Mouse (Mus musculus) telencephalon, adult 2 months (tissue): ENCODE measurements around the gene Ppwd1.
"Not testable (repeated sequence)": the region's sequence is repeated elsewhere in the genome, so short reads cannot be mapped to it uniquely, and the experiment has no call there.

Experiments used
- DNase-seq: peaks from one replicate; pipeline ENCODE4 v3.0.0-alpha.2; 2011; ENCODE audit warnings: low read depth, low spot score

The Ppwd1 gene

DNA sequence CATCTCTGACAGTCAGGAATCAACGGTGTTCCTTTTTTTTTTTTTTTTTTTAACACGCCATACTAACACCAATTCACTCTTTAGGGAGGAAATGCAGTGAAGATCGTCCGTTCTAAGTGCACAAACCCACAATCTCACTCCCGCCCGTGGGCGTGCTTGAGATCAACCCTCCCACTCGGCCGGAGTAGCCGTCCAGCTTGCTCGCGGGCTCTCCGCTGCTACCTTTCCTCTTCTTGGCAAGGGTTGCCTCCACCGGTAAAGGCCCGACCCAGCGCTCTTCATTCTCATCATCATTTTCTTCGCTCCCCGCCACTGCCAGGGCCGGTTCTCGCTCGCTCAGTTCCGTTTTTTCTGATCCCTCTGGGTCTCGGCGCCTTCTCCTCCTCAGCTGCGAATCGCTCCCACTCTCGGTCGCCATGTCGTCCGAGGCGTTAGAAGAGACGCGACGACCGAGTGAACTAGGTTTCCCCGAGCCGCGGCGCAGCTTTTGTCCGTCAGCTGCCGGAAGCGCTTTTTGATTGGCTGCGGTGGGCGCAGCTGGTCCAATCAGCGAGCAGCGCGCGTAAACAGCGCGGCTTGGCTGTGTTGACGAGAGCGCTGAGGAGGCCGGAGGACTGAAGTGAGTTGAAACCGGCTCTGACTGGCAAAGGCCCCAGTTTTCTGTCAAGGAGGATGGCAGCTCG is at the start of gene Ppwd1, which contains the start of gene Cenpk:
TSS of gene Ppwd1 (minus strand) at position 460 of the 683 bp plus-strand sequence.
TSS of gene Cenpk (plus strand) at position 228 of the 683 bp plus-strand sequence.
- DNase-seq = peak; percentile 92

DNA sequence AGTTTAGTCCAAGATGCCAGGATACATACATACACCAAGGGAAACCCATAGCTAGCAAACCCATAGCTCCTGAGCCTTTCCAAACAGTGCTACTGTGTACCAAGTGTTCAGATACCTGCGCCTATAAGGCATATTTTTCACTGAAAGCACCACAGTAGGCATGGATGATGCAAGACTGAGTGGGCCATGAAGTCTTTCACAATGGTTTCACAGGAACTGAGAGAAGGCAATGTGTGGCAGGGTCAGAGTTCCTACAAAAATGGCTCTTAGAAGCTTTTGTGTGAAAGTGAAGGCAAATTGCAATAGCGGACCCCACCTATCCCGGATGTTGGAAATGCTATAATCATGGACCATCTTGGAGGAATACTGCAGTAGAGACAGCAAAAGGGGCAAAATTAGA is 30.4 kb upstream of the Ppwd1 start:
- DNase-seq = no peak

GRCm38 (mm10) chr13:104229181-104229580 is 538 bp upstream of the Ppwd1 start:
- DNase-seq = no peak

DNA sequence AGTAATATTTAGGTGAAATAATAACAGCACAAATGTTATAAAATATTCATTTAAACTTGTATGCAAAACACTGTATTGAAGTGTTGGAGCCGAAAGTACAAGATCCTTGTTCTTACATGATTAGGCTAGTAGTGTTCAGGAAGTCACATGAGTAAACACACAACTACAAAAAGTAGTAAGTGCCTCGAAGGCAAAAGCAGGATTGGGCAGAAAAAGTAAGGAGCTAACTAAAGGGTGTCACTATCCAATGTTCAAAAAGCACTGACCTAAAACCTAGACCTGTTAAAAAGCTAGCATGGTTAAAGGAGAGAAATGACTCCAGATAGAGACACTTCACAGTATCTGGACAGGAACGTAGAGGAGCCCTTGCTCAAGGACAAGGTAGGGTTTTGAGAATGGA is 1.2 kb downstream of the Ppwd1 start:
- no peak for DNase-seq

DNA sequence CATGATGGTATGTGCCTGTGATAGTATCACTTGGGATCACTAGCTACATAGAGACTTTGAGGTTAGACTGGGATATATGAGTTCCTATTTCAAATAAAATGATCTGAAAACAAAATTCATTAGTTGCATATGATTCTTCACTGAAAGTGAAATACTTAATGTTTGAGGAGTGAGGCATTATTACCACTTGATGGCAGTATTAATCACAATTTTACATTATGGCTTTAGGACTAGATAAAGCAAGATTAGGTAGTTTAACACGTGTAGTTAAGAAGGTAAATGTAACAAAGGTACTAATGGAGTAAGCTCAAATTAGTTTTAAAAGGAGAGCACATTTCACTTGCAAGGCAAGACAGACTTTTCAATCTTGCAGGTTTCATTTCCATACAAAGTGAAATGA is 24.3 kb downstream of the Ppwd1 start:
- DNase-seq = no peak

- DNase-seq = not testable (repeated sequence)
Measured at GRCm38 (mm10) chr13:104195891-104196290, 32.8 kb downstream of the Ppwd1 start.

GRCm38 (mm10) chr13:104187357-104187756 is 41.3 kb downstream of the Ppwd1 start:
- DNase-seq = no peak

DNA sequence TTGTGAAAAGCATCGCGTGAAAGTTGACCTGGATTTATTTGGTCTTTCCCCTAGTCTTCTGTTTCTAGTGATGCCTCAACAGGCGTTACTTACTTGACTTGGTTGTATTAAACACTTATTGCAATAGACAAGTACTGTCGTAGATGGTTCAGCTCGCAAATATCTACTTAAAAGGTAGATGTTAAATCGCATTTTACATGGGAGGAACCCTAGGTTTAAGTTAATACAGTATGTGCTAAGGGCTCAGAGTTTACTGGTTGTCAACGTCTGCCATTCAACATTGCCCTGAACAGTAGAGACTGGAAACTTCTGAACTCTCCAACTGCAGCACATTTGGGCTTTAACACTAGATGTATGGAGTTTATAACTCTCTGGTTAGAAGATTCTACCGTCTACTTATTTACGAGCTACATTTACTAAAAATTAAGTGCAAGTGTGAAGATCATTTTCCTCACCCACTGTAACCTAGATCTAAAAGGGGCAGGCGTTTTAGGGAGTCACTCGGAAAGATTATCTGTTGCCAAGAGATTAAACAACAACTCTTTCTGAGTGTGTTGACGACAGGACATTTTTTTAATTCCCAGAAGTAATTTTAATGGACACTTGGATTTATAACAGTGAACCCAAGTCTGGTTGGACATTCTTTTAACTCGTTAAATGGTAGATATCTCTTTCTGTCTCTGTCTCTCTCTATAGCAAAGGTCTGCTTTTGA is 49.3 kb downstream of the Ppwd1 start:
- peak; percentile 10 for DNase-seq

DNA sequence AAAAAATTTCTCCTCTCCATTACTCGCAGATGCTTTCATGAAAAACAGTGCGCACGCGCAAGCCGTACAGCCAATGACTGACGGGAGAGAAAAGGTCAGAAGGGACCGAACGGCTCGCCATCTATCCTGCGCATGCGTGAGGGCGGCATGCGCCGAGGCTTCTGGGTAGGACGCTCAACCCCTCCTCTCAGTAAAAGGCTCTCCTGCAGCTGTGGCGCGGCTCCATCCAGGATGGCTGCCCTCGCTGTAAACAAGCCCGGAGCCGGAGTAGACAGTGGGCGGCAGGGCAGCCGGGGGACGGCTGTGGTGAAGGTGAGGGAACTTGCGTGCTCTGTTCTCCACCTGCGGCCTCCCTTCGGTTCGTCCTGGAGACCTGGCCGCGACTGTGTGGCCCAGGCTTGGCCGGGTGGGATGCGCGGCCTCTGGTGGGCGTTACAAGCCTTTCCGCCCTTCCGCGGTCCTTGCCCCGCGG is 50.0 kb downstream of the Ppwd1 start, which contains the start of gene Trim23:
TSS of gene Trim23 (plus strand) at position 148 of the 472 bp plus-strand sequence.
- peak; percentile 98 for DNase-seq

DNA sequence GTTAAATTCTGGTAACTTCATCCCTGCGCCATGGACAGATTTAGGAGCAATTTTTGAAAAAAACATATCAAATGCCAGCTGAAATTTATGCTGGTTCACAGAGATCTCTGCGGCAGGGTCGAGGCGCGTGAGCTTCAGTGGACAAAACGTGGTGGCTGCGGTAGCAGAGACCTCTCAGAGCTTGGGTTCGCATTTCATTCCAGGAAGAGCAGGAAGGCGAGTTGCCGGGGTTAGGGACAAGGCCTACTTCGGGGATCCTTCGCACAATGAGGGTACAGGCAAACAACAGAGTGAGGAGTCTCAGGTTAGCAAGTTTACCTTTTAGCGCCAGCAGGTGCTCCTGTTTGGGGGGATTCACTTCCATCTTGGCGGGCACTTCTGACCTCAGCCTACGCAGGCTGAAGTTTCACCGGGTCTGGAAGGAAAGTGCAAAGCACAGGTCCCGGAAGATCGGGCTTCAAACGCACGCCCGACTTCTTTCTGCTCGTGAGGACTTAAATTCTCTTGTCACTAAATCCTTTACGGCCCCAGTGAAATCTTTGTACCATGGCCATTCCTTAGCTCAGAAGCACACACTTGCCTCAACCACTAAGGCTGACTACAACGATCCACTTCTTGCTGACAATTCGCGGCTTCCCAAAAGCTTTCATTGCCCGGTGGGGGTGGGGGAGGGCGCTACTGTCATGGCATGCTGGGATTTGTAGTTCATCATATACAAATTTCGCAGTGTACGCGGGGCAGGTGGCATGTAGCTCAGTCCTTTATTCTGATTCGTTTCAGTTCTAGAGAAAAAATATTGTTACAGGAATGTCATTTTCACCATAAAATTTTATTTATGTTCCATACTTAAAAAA is 50.6 kb downstream of the Ppwd1 start, which contains the start of gene Trappc13:
TSS of gene Trappc13 (minus strand) at position 674 of the 854 bp plus-strand sequence.
- no peak for DNase-seq

DNA sequence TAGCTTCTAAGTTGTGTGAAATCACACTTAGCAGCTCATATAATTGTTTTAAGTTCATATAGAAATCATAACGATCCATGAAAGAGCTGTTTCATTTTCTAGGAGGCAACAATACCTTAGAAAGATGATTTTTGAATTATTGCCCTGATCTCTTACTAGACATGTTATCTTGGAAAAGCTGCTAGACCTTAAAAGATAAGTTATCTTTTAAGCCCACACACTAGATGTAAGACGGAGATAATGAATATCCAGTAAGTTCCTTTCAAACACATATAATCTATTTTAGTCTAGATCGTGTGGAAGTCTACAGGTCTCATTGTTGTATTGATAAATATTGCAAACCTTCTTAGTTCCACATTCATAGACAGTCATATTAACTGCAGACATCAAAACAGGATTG is 51.8 kb downstream of the Ppwd1 start:
- DNase-seq = no peak

DNA sequence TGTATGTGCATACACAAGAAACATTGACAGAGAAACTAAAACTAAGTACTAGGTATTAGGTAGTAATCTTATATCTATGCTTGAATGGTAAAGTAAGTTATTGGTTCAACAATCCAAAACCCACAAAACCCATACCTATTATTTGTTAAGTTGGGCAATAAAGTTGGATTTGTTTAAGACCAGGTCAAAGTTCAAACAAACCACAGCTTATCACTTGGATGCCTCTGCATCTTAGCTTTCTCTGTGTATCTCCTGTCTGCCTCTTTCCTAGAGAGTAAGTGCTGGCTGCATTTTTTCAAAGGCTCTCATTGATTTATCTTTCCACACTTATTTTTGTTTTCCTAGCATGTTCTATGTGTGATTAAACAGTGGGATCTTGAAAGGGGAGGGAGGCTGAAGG is 56.1 kb downstream of the Ppwd1 start:
- no peak for DNase-seq

GRCm38 (mm10) chr13:104171711-104172110 is 56.9 kb downstream of the Ppwd1 start:
- DNase-seq = no peak

DNA sequence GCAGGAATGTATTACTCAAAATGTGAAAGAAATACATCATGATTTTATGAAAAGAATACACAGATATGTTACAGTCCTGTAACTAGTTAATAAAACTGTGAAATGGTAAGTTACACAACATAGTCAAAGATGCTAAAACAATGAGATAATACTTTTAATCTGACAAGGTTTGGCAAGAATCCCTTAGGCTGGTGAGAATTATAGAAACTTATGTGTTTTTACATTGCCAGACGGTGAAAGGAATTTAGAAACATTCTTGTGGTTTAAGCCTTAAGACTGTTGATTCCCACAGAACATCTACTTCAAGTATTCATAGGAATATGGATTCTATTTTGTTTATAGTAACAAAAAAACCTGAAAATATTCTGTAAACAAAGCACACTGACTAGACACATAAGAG is 73.0 kb downstream of the Ppwd1 start:
- no peak for DNase-seq
